Mouse (Mus musculus) forebrain, embryonic 16.5 days (tissue): ENCODE results near the gene Olfr787. TPM values are rescaled to one million over a fixed set of nuclear protein-coding genes. Genes with fewer than 3 reads are reported as not detected.

Source experiments
- ATAC-seq: fragments of 200-750 bp; cut with Nextera tagmentation; 2 replicates; pipeline ENCODE4 v1.8.0; 2017; ENCODE audit warnings: mild to moderate bottlenecking, moderate library complexity
- H3K27ac ChIP-seq: fragments of 300-500 bp; sonication (generic); 2 replicates; pipeline ENCODE4 v1.5.1; 2014; ENCODE audit warnings: low read length, control low read depth
- H3K27me3 ChIP-seq: fragments of 300-500 bp; sonication (generic); replicated peaks from 2 replicates; pipeline ENCODE4 v1.6.1; 2014; ENCODE audit warnings: low read length; ENCODE audit not compliant: control insufficient read depth, insufficient read depth
- H3K36me3 ChIP-seq: fragments of 300-500 bp; sonication (generic); 2 replicates; pipeline ENCODE4 v1.6.1; 2014; ENCODE audit not compliant: control insufficient read depth, insufficient read depth
- H3K4me1 ChIP-seq: fragments of 300-500 bp; sonication (generic); replicated peaks from 2 replicates; pipeline ENCODE4 v1.6.1; 2014; ENCODE audit warnings: low read length; ENCODE audit not compliant: control insufficient read depth, insufficient read depth
- H3K4me2 ChIP-seq: fragments of 300-500 bp; sonication (generic); 2 replicates; pipeline ENCODE4 v1.6.1; 2014; ENCODE audit warnings: mild to moderate bottlenecking, low read length, control low read depth
- H3K4me3 ChIP-seq: fragments of 300-500 bp; sonication (generic); replicated peaks from 2 replicates; pipeline ENCODE4 v1.5.1; 2014; ENCODE audit warnings: mild to moderate bottlenecking, low read length, control low read depth
- H3K9ac ChIP-seq: fragments of 300-500 bp; sonication (generic); replicated peaks from 2 replicates; pipeline ENCODE4 v1.6.1; 2014; ENCODE audit warnings: low read depth, low read length, control low read depth
- H3K9me3 ChIP-seq: fragments of 300-500 bp; sonication (generic); 2 replicates; pipeline ENCODE4 v1.6.1; 2016; ENCODE audit warnings: low read length; ENCODE audit not compliant: control insufficient read depth
- WGBS: fragments of 180-500 bp; shearing (Covaris S2); extraction: QIAGEN DNeasy Blood & Tissue Kit; methylation state at CpG from one replicate; pipeline ENCODE4 v1.1.7; 2014; 5-methylcytosine and 5-hydroxymethylcytosine counted together
- polyA plus RNA-seq: library from polyadenylated mRNA; unstranded; fragments of >200 nt; fragmentation: Nextera tagmentation; extraction: Ambion mirVana; gene quantifications from 2 replicates; pipeline ENCODE4 v1.2.1, GENCODE M21; 2015

Gene Olfr787
- not detected in 2 replicates for polyA plus RNA-seq

- Histone ChIP-seq H3K9me3 (no peaks in the 10 kb centered on the region), H3K4me2 (no peak within 1 kb of the TSS), H3K27me3 (no peaks in the 10 kb centered on the region), H3K4me1 (no peaks in the 10 kb centered on the region), H3K27ac (no peak within 1 kb of the TSS), H3K9ac (no peak within 1 kb of the TSS), H3K4me3 (no peak within 1 kb of the TSS), H3K36me3 (no peaks in the 10 kb centered on the region)
- no peak for ATAC-seq
- 88% methylated on average over 3 of the region's 3 CpGs for WGBS
These were observed at the start of gene Olfr787 for GRCm38 (mm10) chr10:129461562-129461961. Olfr787 (plus strand) TSS chr10:129461862.

GRCm38 (mm10) chr10:129427006-129427405, 34.7 kb upstream of the Olfr787 start, which contains the start of gene Olfr786:
Olfr786 (plus strand) TSS chr10:129427306.
- Histone ChIP-seq H3K27ac (no peak within 1 kb of the TSS), H3K36me3 (no peaks in the 10 kb centered on the region), H3K9ac (no peak within 1 kb of the TSS), H3K4me1 (no peaks in the 10 kb centered on the region), H3K4me3 (no peak within 1 kb of the TSS), H3K4me2 (no peak within 1 kb of the TSS), H3K9me3 (no peaks in the 10 kb centered on the region), H3K27me3 (no peaks in the 10 kb centered on the region)
- ATAC-seq = no peak

- Histone ChIP-seq H3K4me3 (no peak within 1 kb of the TSS), H3K27ac (no peak within 1 kb of the TSS), H3K9me3 (no peaks in the 10 kb centered on the region), H3K4me2 (no peak within 1 kb of the TSS), H3K9ac (no peak within 1 kb of the TSS), H3K36me3 (no peaks in the 10 kb centered on the region), H3K4me1 (no peaks in the 10 kb centered on the region), H3K27me3 (no peaks in the 10 kb centered on the region)
- no peak for ATAC-seq
These were observed 9.0 kb downstream of the Olfr787 start, which contains the start of gene Olfr788 for GRCm38 (mm10) chr10:129470698-129471097. Olfr788 (plus strand) TSS chr10:129470998.

GRCm38 (mm10) chr10:129473256-129473655, 11.6 kb downstream of the Olfr787 start:
- Histone ChIP-seq H3K4me2 (no peak overlapping the region), H3K27me3 (no peaks in the 10 kb centered on the region), H3K4me3 (no peak overlapping the region), H3K9me3 (no peaks in the 10 kb centered on the region), H3K27ac (no peak overlapping the region), H3K9ac (no peak overlapping the region), H3K36me3 (no peaks in the 10 kb centered on the region), H3K4me1 (no peaks in the 10 kb centered on the region)
- no peak for ATAC-seq
- WGBS = 30% methylated on average over 2 of the region's 2 CpGs

GRCm38 (mm10) chr10:129473723-129474122, 12.1 kb downstream of the Olfr787 start:
- Histone ChIP-seq H3K4me3 (no peak overlapping the region), H3K4me1 (no peaks in the 10 kb centered on the region), H3K4me2 (no peak overlapping the region), H3K27me3 (no peaks in the 10 kb centered on the region), H3K36me3 (no peaks in the 10 kb centered on the region), H3K9ac (no peak overlapping the region), H3K9me3 (no peaks in the 10 kb centered on the region), H3K27ac (no peak overlapping the region)
- ATAC-seq = no peak

- H3K4me1 ChIP-seq = no peaks in the 10 kb centered on the region
- no peaks in the 10 kb centered on the region for H3K27me3 ChIP-seq
- H3K4me2 ChIP-seq = no peak within 1 kb of the TSS
- H3K9ac ChIP-seq = no peak within 1 kb of the TSS
- H3K4me3 ChIP-seq = no peak within 1 kb of the TSS
- H3K36me3 ChIP-seq = no peaks in the 10 kb centered on the region
- WGBS = 64% methylated on average over 2 of the region's 2 CpGs
- no peak for ATAC-seq
- no peak within 1 kb of the TSS for H3K27ac ChIP-seq
- H3K9me3 ChIP-seq = no peaks in the 10 kb centered on the region
These were observed 22.8 kb downstream of the Olfr787 start, which contains the start of gene Olfr789 for GRCm38 (mm10) chr10:129484452-129484851. Olfr789 (plus strand) TSS chr10:129484752.

GRCm38 (mm10) chr10:129490101-129490500, 28.4 kb downstream of the Olfr787 start:
- Histone ChIP-seq H3K9ac (no peak overlapping the region), H3K4me3 (no peak overlapping the region), H3K27ac (no peak overlapping the region), H3K4me2 (no peak overlapping the region), H3K9me3 (no peaks in the 10 kb centered on the region), H3K27me3 (no peaks in the 10 kb centered on the region), H3K36me3 (no peaks in the 10 kb centered on the region), H3K4me1 (no peaks in the 10 kb centered on the region)
- no peak for ATAC-seq
- WGBS = 80% methylated on average over 2 of the region's 2 CpGs

GRCm38 (mm10) chr10:129498192-129498591, 36.5 kb downstream of the Olfr787 start, which contains the start of gene Olfr790:
Olfr790 (plus strand) TSS chr10:129498492.
- no peak within 1 kb of the TSS for H3K4me3 ChIP-seq
- H3K4me2 ChIP-seq = no peak within 1 kb of the TSS
- ATAC-seq = no peak
- H3K4me1 ChIP-seq = no peaks in the 10 kb centered on the region
- no peaks in the 10 kb centered on the region for H3K27me3 ChIP-seq
- H3K9me3 ChIP-seq = no peaks in the 10 kb centered on the region
- no peak within 1 kb of the TSS for H3K9ac ChIP-seq
- H3K36me3 ChIP-seq = no peaks in the 10 kb centered on the region
- H3K27ac ChIP-seq = no peak within 1 kb of the TSS
